Mouse (Mus musculus) limb, embryonic 14.5 days (tissue): Measurements from ENCODE around the gene Gm20708. TPM values are rescaled to one million over a fixed set of nuclear protein-coding genes. Genes with fewer than 3 reads are reported as not detected.
A peak's percentile ranks its signal among the peaks of the same experiment; 100 is the strongest.

Experiments
- ATAC-seq: fragments of 200-750 bp; cut with Nextera tagmentation; 2 replicates; pipeline ENCODE4 v1.8.0; 2017; ENCODE audit warnings: low read depth, moderate number of reproducible peaks, moderate TSS enrichment; ENCODE audit not compliant: low FRiP score
- DNase-seq: peaks from one replicate; pipeline ENCODE4 v3.0.0-alpha.2; 2015; ENCODE audit warnings: low spot score
- H3K27ac ChIP-seq: fragments of 300-500 bp; sonication (generic); replicated peaks from 2 replicates; pipeline ENCODE4 v1.5.1; 2014; ENCODE audit warnings: low read depth, mild to moderate bottlenecking, low read length, moderate library complexity, mixed read lengths
- H3K27me3 ChIP-seq: fragments of 300-500 bp; sonication (generic); 2 replicates; pipeline ENCODE4 v1.6.1; 2014; ENCODE audit warnings: low read length, mixed read lengths; ENCODE audit not compliant: control insufficient read depth, insufficient read depth
- H3K36me3 ChIP-seq: fragments of 300-500 bp; sonication (generic); 2 replicates; pipeline ENCODE4 v1.6.1; 2014; ENCODE audit warnings: mild to moderate bottlenecking, low read length, moderate library complexity, mixed read lengths; ENCODE audit not compliant: control insufficient read depth, insufficient read depth
- H3K4me1 ChIP-seq: fragments of 300-500 bp; sonication (generic); 2 replicates; pipeline ENCODE4 v1.6.1; 2014; ENCODE audit warnings: antibody characterized with exemption, low read length, mixed read lengths; ENCODE audit not compliant: control insufficient read depth, insufficient read depth
- H3K4me2 ChIP-seq: fragments of 300-500 bp; sonication (generic); replicated peaks from 2 replicates; pipeline ENCODE4 v1.6.1; 2014; ENCODE audit warnings: low read depth, mild to moderate bottlenecking, low read length, moderate library complexity; ENCODE audit not compliant: severe bottlenecking
- H3K4me3 ChIP-seq: fragments of 300-500 bp; sonication (generic); replicated peaks from 2 replicates; pipeline ENCODE4 v1.5.1; 2014; ENCODE audit warnings: low read length
- H3K9ac ChIP-seq: fragments of 300-500 bp; sonication (generic); 2 replicates; pipeline ENCODE4 v1.6.1; 2014; ENCODE audit warnings: mild to moderate bottlenecking, low read depth, low read length, moderate library complexity; ENCODE audit not compliant: severe bottlenecking
- H3K9me3 ChIP-seq: fragments of 300-500 bp; sonication (generic); 2 replicates; pipeline ENCODE4 v1.6.1; 2016; ENCODE audit warnings: low read length; ENCODE audit not compliant: control insufficient read depth
- POLR2A ChIP-seq: fragments of 200-500 bp; IDR thresholded peaks from 2 replicates; pipeline ENCODE4 v1.8.0; 2012; ENCODE audit warnings: inconsistent platforms, mild to moderate bottlenecking, moderate library complexity, borderline replicate concordance; ENCODE audit not compliant: insufficient read depth, insufficient read length; ENCODE audit errors: extremely low read depth
- WGBS: fragments of 180-500 bp; shearing (Covaris S2); extraction: QIAGEN DNeasy Blood & Tissue Kit; methylation state at CpG from one replicate; pipeline ENCODE4 v1.1.7; 2014; 5-methylcytosine and 5-hydroxymethylcytosine counted together
- polyA plus RNA-seq, 2 experiments: library from polyadenylated mRNA; depleted of rRNA in 1 of 2; stranded (reverse) in 1 of 2; unstranded in 1 of 2; fragments of >200 nt; fragmentation: Nextera tagmentation in 1 of 2; extraction: Ambion mirVana in 1 of 2; gene quantifications; 2 replicates each; pipeline versions ENCODE4 v1.2.1 to v1.2.3; 2012 to 2014

The Gm20708 gene
- polyA plus RNA-seq, 2 experiments: 0.62 to 0.92 TPM

- no peaks in the 10 kb centered on the region for H3K9me3 ChIP-seq
- H3K4me1 ChIP-seq: no peaks in the 10 kb centered on the region; the same call in 1 of the 2 replicates
- H3K4me3 ChIP-seq: no peak overlapping the region
- H3K9ac ChIP-seq: no peak overlapping the region
- ATAC-seq (no peak), DNase-seq (no peak)
- no peak overlapping the region for H3K27ac ChIP-seq
- no peak for TF ChIP-seq POLR2A
- H3K36me3 ChIP-seq: no peaks in the 10 kb centered on the region
- H3K27me3 ChIP-seq: peaks cover 15% of the 10 kb centered on the region
- 37% methylated on average over 11 of the region's 11 CpGs for WGBS
- no peak overlapping the region for H3K4me2 ChIP-seq
These were observed 53.8 kb downstream of the Gm20708 start for GRCm38 (mm10) chr11:117863174-117863856.

GRCm38 (mm10) chr11:117864805-117865204 is 55.3 kb downstream of the Gm20708 start:
- no peak for ATAC-seq
- 58% methylated on average over 2 of the region's 2 CpGs for WGBS
- no peak overlapping the region for H3K27ac ChIP-seq
- no peaks in the 10 kb centered on the region for H3K9me3 ChIP-seq
- no peaks in the 10 kb centered on the region for H3K36me3 ChIP-seq
- peaks cover 12% of the 10 kb centered on the region for H3K27me3 ChIP-seq
- TF ChIP-seq POLR2A: no peak
- no peak for DNase-seq
- no peak overlapping the region for H3K4me3 ChIP-seq
- no peak overlapping the region for H3K9ac ChIP-seq
- H3K4me2 ChIP-seq: no peak overlapping the region
- no peaks in the 10 kb centered on the region; the same call in 1 of the 2 replicates for H3K4me1 ChIP-seq

- H3K4me2 ChIP-seq: no peak overlapping the region
- H3K27ac ChIP-seq: no peak overlapping the region
- H3K36me3 ChIP-seq: no peaks in the 10 kb centered on the region
- DNase-seq: no peak
- no peaks in the 10 kb centered on the region for H3K4me1 ChIP-seq
- 53% methylated on average over 6 of the region's 6 CpGs for WGBS
- H3K27me3 ChIP-seq: no peaks in the 10 kb centered on the region
- no peak for TF ChIP-seq POLR2A
- H3K9ac ChIP-seq: no peak overlapping the region
- H3K9me3 ChIP-seq: no peaks in the 10 kb centered on the region
- no peak overlapping the region for H3K4me3 ChIP-seq
- no peak for ATAC-seq
These were observed 56.5 kb downstream of the Gm20708 start for GRCm38 (mm10) chr11:117865988-117866387.

GRCm38 (mm10) chr11:117870688-117871365 is 61.4 kb downstream of the Gm20708 start:
- Histone ChIP-seq H3K36me3 (no peaks in the 10 kb centered on the region), H3K9me3 (no peaks in the 10 kb centered on the region), H3K4me3 (no peak overlapping the region), H3K27ac (no peak overlapping the region), H3K27me3 (no peaks in the 10 kb centered on the region), H3K9ac (0 out of 2 replicates have a peak overlapping the region, but pooled peaks have one; percentile 16), H3K4me2 (no peak overlapping the region), H3K4me1 (0 out of 2 replicates have a peak, but pooled peaks cover 2% of the 10 kb centered on the region)
- no peak for TF ChIP-seq POLR2A
- DNase-seq (peak; percentile 86), ATAC-seq (no peak)
- WGBS: 35% methylated on average over 12 of the region's 12 CpGs

- Histone ChIP-seq H3K4me2 (no peak overlapping the region), H3K27ac (no peak overlapping the region), H3K9me3 (no peaks in the 10 kb centered on the region), H3K4me3 (no peak overlapping the region), H3K9ac (no peak overlapping the region), H3K4me1 (0 out of 2 replicates have a peak, but pooled peaks cover 2% of the 10 kb centered on the region), H3K36me3 (no peaks in the 10 kb centered on the region), H3K27me3 (no peaks in the 10 kb centered on the region)
- no peak for DNase-seq
- TF ChIP-seq POLR2A: no peak
- 66% methylated on average over 5 of the region's 5 CpGs for WGBS
- no peak for ATAC-seq
These were observed 61.9 kb downstream of the Gm20708 start for GRCm38 (mm10) chr11:117871376-117871775.
